Mouse (Mus musculus): ENCODE measurements around the gene Plpp7. TPM values are rescaled to one million over a fixed set of nuclear protein-coding genes. Genes with fewer than 3 reads are reported as not detected.

Gene Plpp7
- total RNA-seq, 2 experiments from 2014 or later, result 24.7 to 32.1 TPM

DNA sequence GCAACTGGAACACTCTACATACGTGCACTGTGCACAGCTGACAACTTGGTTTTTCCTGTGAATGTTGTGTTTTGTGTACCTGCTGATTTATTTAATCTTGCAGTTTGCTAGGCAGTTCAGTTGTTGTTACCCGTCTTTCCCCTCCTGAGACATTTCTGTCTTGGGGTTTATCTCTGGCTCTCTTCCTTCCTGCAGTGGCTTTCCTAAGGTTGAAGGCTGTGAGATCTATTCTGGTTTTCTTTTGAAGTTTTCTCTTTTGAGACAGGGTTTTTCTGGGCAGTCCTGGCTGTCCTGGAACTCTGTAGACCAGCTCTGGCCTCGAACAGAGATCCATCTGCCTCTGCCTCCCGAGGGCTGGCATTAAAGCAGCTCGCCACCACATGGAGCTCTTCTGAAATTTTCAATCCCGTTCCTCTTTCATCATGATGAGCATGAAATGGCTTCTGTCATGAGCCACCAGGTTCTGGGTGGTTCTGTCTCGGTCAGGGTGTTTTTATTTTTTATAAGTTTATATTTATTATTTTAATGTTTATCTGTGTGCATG lies 59.7 kb downstream of the Plpp7 start:
- intact Hi-C loops (cut with DNase I), result no loop called here
- no peak for DNase-seq

DNA sequence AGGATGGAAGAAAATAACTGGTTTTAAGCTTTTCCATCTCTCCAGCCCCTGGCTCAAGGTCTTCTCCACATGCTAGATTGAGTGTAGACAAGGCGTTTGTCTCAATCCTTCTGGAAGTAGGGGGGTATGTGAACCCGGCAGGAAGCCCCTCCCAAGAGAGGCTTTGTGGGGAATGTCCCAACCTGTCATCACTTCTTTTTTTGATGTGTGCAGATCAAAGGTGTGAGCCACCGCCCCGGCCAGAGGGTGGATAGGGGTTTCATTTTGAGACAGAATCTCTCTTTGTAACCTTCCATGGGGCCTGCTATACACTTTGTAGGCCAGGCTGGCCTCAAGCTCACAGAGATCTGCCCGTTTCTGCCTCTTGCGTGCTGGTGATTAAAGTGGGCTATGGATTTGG lies 60.3 kb downstream of the Plpp7 start:
- DNase-seq, result no peak

DNA sequence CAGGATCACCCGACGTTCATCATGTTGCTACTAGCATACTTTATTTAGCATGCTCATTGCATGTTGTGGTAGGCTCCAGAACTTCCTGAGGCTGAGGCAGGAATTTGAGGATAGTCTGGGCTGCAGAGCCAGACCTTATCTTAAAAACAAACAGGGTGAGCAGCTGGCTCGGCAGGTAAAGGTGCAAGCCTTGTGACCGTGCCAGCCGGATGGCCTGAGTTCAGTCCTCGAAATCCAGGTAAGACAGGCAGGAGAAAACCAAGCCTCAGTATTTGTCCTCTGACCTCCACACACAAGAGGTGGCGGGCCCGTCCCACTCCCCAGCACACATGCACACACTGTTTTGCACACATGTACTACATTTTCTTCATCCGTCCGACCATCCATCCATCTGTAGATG lies 61.3 kb downstream of the Plpp7 start:
- no peak for DNase-seq
- intact Hi-C loops (cut with DNase I), result no loop called here

More for the DNA sequence above, 60.3 kb downstream of the Plpp7 start:
- intact Hi-C loops (cut with DNase I), result no loop called here

DNA sequence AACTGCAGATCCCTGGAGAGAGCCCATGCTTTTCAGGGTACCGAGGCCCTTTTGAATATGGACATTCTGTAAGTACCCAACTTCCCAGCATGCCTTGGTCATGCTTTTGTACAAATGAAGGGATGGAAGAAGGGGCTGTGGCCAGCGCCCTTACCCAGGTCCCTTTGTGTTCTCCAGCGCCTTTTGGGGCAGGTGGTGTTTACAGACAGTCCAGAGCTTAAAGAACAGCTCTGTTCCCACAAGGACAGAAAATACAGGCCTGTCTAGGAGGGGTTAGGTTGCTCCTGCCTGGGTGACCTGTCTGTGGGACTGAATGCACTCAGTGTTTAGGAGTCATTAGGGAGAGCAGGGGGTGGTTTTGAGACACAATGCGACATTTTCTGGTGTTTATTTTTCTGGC lies 62.0 kb downstream of the Plpp7 start:
- intact Hi-C loops (cut with DNase I), result no loop called here

DNA sequence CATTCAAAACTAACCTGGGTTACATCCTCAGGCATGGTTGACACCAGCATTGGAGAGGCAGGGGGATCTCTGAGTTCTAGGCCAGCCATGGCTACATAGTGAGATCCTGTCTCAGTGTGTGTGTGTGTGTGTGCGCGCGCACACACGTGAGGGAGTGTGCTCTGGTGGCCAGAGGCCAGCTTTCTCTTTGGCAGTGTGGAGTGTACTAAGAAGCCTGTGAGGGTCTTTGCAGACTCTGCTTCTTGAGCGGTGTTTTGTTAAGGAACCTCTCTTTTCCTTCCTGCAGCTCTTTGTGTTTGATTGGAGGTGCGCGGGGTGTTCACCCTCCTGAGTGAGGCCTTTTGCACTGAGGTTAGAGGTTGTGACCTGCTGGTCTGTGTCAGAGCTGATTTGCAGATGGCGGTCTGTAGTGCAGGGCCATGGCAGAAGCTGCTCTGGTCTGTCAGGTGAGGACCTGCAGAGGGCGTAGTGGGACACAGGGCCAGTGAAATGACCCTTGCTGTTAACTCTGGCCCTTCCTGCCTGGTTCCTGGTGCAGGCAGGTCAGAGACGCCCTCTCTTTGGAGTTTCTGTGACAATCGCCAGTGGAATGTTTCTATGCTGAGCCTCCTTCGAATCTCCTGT lies 63.4 kb downstream of the Plpp7 start:
- no peak for DNase-seq
- intact Hi-C loops (cut with DNase I), result no loop called here

More for the DNA sequence above, 62.0 kb downstream of the Plpp7 start:
- DNase-seq, result no peak

Small RNAs within 50 kb of the gene (microRNA-seq; reads per million reads assigned to microRNA genes)
- gene Mir7674 (ENCODE audit: borderline number of aligned reads in 2 of 2), result 1.4 to 2.0 reads per million in 2 experiments

Other genes starting within 250 kb of the Plpp7 start
- not detected for gene Fibcd1, start 249.5 kb upstream of the Plpp7 start, total RNA-seq (2021)
- 1 to 10 TPM in 1 of 2 experiments, under 1 TPM in 1; 0.67 to 1.0 TPM for gene Lamc3, start 208.2 kb upstream of the Plpp7 start, total RNA-seq (2021)
- 1 to 10 TPM; 1.6 to 3.2 TPM for gene Aif1l, start 145.4 kb upstream of the Plpp7 start, total RNA-seq (2021)
- 10 to 100 TPM; 33.4 to 34.5 TPM for gene Nup214, start 121.1 kb upstream of the Plpp7 start, total RNA-seq (2021)
- 10 to 100 TPM; 14.3 to 15.8 TPM for gene Fam78a, start 10.7 kb upstream of the Plpp7 start, total RNA-seq (2021)
- 10 to 100 TPM; 75.5 to 80.0 TPM for gene Prrc2b, start 55.6 kb downstream of the Plpp7 start, total RNA-seq (2021)
- 10 to 100 TPM; 13.7 to 14.3 TPM for gene Pomt1, start 141.1 kb downstream of the Plpp7 start, total RNA-seq (2021)
- 10 to 100 TPM; 22.9 to 24.1 TPM for gene Uck1, start 164.6 kb downstream of the Plpp7 start, total RNA-seq (2021)
- gene Golga2, start 191.9 kb downstream of the Plpp7 start, total RNA-seq (2021), result 10 to 100 TPM; 74.5 to 78.2 TPM
- gene Swi5, start 192.5 kb downstream of the Plpp7 start, total RNA-seq (2021), result 100 to 1,000 TPM; 188 to 208 TPM

Measured in heart, postnatal 36 days (tissue).